Mouse (Mus musculus) lung, postnatal 0 days (tissue): ENCODE measurements around the gene Ctsw.

Source experiments
- CTCF ChIP-seq: IDR thresholded peaks from 2 replicates; pipeline ENCODE4 v1.5.1; 2016; ENCODE audit warnings: antibody characterized with exemption, mild to moderate bottlenecking
- EP300 ChIP-seq: IDR thresholded peaks from 2 replicates; pipeline ENCODE4 v1.6.1; 2016; ENCODE audit warnings: antibody characterized with exemption, mild to moderate bottlenecking, control low read depth

GRCm38 (mm10) chr19:5429806-5430205 is 38.5 kb downstream of the Ctsw start:
- TF ChIP-seq CTCF: no peak
- no peak for TF ChIP-seq EP300
